Mouse (Mus musculus) urinary bladder, postnatal 14 days (tissue): ENCODE data around the gene Jade1.
A peak's percentile ranks its signal among the peaks of the same experiment; 100 is the strongest.

Source experiments
- DNase-seq: peaks from one replicate; pipeline ENCODE4 v3.0.0; 2021; ENCODE audit warnings: low spot score

Gene Jade1

DNA sequence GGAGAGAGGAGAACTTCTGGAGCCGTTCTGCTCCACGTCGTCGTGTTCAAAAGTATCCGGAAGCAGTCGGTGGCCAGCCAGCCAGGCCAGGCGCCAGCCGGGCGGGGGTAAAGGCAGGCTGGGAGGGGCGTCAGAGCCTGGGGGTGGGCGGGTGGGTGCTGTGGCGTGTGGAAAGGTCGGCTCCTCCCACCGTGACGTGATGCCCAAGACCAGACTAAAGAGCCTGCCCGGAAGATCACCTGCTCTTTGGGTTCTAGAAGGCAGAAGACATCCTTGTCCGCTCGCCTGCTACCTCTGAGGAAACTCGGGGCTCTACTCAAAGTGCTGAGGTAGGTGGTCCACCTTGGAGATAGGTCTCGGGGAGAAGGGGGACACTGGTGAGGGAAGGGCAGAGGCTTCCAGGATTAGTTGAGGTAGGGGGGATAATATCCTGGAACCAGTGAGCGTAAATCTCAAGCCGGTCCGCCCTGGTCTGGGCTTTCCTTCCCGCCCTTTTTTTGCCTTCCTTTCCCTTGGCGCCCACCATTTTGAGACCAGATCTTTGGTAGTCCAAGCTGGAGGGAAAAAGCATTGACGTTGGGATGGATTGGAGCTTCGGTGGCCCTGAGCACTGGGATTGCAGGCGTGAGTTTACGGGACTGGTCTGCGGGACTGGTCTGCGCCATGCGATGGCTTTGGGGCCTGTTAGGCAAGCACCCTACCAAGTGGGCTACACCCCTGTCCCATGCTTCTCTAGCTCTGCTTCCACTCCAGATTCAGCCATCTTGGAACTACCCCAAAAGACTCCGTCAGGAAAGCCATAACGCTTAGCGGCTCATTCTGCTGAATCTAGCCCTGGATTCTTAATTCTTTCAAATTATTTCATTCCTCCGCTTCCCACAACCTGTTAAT lies at the start of gene Jade1:
Gene Jade1, plus strand, starts transcription at position 241 of the 891 bp plus-strand sequence.
- DNase-seq, result no peak

DNA sequence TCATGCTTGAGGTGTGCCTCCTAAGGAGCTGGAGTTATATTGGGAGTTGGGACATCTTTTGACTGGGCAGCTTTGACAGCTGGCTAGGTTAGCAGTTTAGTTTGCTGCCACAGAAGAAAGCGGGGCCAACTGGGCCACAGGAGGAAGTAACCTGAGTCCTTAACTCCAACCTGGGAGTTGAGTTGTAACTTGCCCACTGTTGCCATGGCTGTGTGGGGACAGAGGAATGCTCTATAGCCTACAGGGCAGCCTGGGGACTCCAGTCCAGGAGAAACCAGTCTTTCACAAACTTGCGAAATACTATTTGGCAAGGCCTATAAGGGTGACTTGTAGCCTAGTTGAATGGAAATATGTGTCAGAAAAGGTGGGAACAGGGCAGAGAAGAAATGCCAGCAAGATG lies 46.1 kb upstream of the Jade1 start:
- peak; percentile 83 for DNase-seq

DNA sequence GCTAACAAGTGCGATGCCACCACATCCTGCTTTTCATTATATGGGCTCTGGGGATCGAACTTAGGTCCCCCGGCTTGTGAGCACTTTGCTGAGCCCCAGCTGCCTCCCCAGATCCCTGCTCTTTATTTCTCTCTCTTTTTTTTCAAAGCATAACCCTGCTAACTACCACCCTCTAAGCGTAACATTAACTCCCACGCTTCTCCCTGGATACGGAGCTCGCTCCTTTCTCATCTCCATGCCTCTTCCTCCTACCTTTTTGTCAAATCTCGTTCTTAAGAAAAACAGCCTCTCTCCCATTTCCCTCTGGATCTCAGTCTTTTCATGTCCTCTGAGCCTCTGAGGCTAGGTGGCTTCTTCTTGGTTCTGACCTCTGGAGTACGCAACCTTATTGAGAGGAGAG lies 45.3 kb upstream of the Jade1 start:
- no peak for DNase-seq

DNA sequence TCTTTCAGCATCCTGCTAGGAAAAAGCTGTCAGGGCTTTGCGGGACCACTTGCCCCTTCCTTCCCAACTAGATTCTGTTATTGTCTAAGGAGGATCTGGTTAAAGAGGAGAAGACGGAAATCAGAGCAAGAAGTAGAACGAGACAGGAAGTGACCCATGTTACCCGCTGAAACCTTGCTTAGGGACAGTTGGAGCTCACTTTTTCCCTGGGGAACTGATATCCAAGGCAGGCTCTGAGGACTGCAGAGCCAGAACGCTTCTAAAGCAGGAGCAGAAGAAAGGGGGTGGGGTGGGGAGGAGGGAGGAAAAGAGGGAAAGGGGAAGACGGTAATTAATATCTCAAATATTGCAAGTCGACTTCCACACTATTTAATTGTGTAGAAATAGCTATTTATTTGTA lies 44.8 kb upstream of the Jade1 start:
- no peak for DNase-seq

DNA sequence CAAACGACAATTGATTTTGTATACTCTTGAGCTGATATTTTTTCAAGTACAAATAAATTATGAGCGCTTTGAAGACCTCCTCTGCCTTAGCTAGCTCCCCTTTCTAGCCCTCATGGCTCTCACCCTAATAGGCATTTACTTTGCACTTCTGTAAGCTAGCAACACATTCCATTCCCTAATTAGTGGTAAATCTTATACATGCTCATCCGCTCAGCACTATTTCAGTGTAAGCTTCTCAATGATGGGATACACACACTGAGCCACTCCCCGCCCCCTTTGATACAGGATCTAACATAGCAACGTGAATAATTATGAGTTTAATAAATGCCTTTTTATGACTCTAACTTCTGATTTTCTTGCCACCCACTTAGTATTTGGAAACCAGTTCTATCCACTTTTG lies 41.5 kb upstream of the Jade1 start:
- DNase-seq, result no peak

DNA sequence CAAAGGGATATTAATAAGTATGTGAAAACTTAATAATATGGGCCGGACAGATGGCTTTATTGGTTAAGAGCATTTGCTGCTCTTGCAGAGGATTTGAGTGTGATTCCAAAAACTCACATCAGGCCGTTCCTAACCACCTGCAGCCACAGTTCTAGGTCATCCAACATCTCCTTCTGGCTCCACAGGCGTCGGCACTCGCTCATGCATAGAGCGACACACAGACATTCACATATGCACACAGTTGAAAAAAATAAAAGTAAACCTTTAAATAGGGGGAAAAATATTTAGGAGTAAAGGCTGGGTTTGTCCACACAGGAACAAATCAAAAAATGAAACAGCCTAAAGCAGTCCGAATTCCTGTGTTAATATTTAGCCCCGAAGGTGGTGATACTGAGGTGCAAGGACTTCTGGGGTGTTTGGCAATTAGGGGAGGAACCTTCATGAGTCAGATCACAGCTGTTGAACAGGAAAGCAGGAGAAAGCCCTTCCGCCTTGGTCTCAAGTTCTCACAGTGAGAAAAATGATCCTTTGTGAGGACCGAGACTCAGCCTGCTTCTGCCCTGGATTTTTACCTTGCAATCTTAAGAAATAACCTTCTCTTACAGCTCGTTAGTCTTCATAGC lies 40.7 kb upstream of the Jade1 start:
- no peak for DNase-seq

DNA sequence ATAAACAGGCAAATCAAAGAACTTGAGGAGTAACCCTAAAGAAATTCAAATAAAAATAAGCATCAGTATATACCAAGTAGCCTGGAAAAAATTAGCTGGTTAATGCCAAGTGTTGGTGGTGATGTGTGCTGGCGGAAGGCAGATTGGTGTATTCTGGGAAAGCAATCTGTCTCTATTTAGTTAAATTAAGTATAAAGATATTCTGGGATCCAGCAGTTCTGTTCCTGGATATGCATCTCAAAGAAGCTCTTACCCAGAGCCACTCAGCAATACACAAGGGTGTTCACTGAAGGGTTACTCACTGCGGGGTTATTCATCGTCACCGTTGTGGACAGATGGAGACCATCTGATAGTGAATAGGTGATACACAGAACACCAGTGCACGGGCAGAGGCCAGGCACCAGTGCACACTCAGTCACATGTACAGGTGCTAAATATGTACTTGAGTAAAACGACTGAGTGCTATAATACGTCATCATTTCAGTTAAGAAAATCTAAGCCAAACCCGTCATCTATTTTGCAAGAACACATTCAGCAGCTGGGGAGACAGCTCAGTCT lies 38.5 kb upstream of the Jade1 start:
- no peak for DNase-seq

DNA sequence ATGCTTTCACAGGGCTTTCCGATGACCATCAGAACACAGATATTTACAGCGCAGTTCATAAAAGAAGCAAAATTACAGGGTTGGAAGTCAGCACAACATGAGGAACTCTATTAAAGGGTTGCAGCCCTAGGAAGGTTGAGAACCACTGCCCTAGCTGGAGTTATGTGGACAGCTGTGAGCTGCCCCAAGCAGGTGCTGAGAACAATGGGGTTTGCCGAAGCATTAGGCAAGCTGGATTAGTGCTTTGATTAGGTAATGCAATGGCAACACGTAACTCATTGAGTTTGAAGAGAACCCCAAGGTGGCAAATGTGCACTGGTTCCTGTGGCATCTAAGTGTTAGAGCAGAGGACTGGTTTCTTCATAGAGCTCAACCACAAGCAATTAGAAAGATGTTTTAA lies 34.6 kb upstream of the Jade1 start:
- no peak for DNase-seq

DNA sequence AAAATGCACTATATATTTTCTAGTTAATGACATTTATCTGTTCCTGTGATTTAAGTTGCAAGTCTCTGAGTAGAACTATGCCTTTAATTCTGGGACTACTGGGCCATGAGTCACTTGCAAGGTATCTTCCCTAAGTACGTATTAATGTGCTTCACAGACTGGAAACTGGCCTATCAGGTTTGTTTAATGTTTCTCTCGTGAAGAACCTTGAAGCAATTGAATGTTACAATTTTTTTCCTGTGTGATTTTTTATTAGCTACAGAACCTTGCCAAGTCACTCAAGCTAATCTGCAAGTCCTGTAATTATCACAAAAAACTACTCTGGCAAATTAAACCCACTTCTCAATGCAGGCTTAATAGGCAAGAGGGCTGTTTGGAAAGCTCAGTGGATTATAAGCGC lies 33.8 kb upstream of the Jade1 start:
- no peak for DNase-seq

DNA sequence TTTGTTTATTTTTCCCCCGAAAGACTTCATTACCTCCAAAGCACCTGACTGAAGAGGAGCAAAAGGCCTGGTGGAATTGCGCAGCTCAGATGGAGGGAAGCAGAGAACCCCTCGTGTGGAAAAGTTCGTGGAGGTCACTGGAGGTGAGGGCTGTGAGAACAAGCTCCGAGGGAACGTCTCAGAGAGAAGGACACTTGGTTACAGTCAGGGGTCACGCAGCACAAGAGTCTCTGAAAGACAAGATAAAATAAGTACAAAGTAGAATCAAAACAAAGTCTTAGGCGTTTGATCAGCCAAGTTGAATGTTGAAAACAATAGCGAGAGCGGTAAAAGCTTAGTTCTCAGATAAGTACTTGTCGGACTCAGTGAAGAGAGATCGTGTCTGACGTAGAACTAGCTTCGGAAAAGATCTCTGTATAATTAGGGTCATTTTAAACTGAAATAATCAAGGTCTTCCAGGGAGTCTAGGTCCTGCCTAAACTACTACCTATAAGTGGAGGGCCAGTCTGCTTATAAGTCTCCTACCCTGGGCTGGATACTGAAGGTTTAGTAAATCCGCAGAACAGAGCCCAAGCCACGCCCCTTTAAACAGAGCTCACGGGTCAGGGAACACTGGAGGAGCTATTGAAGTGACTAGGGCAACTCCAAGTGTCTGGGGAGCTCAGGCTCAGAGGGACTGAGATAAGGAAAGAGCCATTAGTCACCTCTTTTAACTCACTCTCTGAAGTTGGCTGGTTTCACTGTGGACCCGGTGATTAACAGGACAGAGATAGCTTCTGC lies 33.1 kb upstream of the Jade1 start:
- peak; percentile 62 for DNase-seq

DNA sequence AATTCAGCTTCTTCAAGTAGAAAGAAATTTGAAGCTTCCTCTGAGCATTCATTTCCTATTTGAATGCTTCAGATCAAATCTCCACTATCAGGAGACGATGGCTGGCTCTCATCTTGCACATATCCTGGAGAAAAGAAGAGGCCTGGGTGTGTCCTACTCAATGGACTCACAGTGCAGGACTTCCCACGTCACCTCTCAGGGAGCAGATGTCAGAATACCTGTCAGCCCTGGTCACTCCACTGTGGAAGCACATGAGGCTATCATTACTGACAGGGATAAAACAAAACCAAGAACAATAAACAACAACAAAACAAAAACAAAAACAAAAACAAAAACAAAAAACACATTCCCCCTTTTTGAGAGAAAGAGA lies 32.5 kb upstream of the Jade1 start:
- no peak for DNase-seq

DNA sequence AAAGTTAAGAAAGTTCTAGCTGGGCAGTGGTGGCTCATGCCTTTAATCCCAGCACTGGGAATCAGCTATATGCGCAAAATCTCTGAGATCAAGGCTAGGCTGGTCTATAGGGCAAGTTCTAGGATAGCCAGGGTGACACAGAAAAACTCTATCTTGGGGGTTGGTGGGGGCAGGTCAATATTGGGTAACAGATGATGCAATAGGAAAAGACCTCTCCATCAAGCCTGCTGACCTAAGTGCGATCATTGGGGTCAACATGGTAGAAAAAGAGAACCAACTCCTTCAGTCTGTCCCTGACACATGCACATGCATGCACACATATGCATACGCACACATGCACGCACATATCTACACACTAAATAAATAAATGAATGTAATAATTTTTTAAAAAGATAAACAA lies 32.1 kb upstream of the Jade1 start:
- no peak for DNase-seq

DNA sequence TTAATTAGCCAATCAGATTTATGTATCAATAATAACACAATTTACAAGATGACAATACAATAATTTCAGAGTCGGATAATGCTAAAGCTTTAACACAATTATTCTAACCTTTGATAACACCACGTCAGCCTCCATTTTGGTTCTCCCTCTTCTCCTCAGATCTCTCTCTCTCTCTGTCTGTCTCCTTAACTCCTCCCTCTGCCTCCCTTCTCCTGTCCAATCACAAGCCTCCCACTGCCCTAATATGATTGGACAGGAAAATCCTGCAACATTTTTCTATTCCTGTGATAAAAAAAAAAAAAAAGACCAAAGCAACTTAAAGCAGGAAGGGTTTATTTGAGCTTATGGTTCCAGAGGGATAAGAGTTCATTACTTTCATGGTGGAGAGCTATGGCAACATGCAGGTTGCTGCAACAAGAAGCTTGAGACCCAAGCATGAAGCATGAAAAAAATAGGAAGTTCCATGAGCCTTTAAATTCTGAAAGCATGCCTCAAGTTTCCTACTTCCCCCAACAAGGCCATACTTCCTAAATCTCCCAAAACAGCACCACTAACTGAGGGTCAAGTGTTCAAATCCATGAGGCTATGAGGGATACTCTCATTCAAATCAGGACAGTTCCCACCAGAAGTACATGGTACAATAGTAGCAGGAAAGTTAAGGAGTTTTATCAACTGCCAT lies 27.1 kb upstream of the Jade1 start:
- no peak for DNase-seq

DNA sequence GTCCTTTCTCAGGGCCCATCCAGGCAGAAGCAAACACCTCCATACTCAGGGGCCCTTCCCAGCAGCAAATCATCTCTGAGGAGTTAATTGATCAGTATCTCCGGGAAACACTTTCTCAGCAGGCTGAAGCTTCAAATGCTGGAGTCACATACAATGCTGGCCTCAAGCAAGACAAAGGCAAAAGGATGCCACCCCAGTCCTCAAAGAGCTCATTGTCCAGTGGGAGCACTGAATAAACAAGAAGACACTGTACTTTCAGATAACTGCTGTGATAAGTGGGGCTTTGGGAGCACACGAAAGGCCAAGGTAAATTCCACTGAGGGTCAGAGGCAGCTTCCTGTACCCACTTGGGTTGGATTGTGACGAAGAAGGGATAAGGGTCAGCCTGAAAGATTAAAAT lies 25.4 kb upstream of the Jade1 start:
- no peak for DNase-seq

DNA sequence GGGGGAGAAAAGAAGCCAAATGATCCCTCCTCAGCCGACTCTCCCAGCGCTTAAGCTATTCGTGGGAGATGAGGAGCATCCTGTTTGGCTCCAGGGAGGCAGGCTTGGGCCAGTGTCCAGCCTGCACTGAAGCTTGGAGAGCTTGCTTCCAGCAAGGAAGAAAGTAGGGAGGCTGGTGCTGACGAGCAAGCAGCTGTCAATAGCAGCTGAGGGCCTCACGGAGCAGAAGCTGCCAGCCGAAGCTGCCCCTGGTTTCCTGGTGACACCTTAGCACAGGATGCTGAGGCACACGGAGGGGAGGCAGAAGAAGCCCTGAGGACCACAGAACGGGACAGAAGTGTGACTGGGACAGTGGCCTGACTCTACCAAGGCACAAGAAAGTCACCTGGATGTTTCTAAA lies 24.0 kb upstream of the Jade1 start:
- DNase-seq, result no peak

DNA sequence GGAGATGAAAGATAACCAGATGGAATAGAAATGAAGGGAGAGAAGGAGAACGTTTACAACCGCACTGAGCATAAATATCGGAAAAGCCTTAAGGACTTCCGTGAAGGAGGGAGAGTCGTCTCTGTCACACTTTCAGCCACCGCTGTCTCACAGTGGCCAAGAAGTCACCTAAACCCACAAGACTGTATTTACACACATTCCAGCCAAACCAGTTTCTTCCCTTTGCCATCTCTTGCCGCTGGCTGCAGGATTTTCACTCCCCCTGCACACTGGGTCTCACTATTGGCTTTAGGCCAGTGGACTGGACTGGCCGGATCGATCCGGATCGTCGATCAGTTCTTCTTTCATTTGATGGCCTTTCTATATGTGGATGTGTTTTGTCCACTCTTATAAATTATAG lies 23.4 kb upstream of the Jade1 start:
- peak; percentile 54 for DNase-seq

DNA sequence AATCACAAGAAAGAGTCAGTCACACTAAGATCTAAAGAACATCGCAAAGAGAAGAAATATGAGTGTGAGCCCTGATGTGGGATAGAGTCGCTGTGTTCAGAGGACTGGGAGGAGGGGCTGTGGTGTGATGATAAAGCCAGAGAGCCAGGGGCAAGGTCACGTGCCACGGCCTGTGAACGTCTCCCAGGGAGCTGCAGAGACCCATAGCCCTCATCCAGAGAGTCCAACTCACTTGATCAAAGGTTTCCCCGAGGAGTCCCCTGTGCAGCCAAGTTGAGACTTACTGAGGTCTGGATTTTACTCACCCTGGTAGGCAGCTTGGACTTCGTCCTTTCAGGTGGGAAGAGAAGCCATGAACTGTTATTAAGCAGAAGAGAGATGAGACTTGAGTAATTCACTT lies 21.9 kb upstream of the Jade1 start:
- DNase-seq, result no peak

DNA sequence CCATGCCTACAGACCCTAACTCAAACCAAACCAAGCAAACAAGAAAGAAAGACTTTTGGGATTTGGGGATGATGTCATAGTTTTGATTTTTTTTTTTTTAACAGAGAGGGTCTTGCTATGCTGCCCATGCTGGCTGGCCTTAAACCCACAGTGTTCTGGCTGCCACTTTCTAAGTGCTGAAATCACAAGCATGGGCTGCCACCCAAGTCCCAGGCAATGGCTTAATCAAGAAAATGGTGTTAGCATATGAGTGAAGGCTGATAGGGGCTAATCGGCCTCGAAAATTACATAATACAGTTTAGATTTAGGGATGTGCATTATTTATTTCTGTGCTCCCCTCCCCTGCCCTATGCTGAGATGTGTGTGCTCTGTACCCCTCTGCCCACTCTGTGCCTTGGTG lies 17.6 kb upstream of the Jade1 start:
- no peak for DNase-seq

DNA sequence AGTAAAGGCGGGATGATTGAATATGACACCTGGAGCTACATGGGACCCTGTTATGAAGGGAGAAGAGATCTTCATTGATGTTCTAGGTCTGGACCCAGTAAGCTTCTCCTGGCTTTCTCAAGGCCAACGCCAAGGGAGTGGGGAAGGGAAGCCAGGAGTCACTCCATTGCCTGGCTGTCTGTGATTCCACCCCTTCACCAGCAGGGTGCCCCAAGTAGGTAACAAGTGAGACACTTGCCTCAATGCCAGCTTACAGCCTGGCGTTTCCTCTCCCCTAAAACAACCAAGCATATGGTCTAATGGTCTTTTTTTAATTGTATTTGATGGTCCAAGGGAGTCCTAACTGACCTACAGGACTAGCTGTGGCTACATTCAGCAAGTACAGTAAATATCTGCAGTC lies 14.2 kb upstream of the Jade1 start:
- DNase-seq, result no peak

DNA sequence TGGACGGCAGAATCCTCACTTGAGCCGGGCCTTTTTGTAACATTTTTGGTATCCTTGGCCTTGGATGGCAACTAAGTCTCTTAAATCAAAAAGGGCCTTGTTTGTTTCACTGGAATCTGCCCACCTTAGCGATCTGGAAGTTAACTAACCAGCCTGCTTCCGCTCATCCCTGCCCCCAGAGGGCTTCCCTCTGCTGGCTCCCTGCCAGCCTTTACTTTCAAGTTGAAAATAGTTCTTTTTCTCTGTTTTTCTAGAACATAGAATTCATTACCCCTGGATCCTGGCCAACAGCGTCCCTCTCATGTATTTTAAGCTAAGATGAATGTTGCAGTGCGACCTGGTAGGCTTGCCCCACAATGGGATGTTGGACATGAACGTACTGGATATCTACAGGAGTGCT lies 11.1 kb upstream of the Jade1 start:
- no peak for DNase-seq

DNA sequence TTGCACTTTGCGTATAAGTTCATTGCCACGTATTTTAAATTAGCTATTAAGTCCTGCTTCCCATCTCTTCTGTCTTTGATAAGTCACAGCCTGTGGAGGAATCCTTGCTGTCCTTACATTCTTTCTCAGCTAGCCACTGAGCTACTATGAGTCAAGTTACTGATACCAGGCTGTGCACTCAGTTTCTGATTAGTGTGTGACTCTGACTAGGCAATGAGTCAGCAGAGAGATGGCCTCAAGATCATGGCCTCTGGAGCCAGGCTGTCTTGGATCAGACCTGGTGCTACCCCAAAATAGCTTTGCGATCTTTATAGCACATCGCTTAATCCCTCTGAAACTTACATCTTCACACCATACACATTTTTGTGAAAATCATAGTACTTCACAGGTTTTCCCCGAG lies 8.2 kb upstream of the Jade1 start:
- DNase-seq, result no peak

DNA sequence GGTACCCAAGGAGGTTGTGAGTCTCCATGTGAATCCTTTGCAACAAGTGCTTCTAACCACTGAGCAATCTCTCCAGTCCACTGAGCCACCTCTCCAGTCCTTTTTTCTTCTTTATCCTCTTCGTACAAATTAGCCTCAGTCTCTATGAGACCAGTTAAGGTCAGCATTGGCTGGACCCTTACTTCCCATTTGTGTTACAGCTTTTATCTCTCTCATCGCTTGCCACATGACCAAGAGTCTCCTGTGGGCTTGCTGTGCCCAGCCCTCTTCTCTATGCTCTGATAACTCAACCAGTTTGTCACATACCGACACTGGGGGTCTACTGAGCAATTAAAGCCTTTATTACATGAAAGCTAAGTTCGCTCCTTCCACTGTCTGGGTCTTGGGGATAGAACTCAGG lies 7.3 kb upstream of the Jade1 start:
- no peak for DNase-seq
